Mouse (Mus musculus) liver, adult 2 months (tissue): ENCODE results near the gene Defb13.
"Not testable (repeated sequence)": the region's sequence is repeated elsewhere in the genome, so short reads cannot be mapped to it uniquely, and the experiment has no call there.

Experiments
- CTCF ChIP-seq: fragments of 200-500 bp; IDR thresholded peaks from 2 replicates; pipeline ENCODE4 v1.5.1; 2011; ENCODE audit warnings: low read depth, low read length, control low read depth
- POLR2A ChIP-seq: fragments of 200-500 bp; IDR thresholded peaks from 2 replicates; pipeline ENCODE4 v1.6.1; 2011; ENCODE audit warnings: low read length, control low read depth; ENCODE audit not compliant: insufficient read depth; ENCODE audit errors: extremely low read depth

DNA sequence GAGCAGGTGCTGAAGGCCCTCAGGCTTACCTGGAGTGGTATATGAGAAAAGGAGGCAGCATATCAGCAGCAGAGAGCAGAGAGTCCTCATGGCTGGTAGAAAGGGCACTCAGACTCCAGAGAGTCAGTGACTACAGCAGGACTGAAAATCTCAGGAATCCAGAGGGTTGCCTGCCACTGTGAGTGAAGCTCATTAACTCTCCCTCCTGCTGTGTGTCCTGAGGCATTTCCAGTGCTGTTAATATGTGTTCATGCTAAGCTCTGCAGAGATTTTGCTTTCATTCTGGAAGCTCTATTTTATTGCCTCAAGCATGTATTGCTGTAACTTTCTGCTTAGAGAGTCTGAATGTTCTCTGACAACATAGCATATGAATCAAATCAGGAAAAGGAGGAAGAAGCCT lies 40.3 kb upstream of the Defb13 start, which contains the start of gene Defb11:
- not testable (repeated sequence) for TF ChIP-seq POLR2A, CTCF
